Comparison of ENCODE assay signal across 9 mouse cellular contexts in the genomic region with DNA sequence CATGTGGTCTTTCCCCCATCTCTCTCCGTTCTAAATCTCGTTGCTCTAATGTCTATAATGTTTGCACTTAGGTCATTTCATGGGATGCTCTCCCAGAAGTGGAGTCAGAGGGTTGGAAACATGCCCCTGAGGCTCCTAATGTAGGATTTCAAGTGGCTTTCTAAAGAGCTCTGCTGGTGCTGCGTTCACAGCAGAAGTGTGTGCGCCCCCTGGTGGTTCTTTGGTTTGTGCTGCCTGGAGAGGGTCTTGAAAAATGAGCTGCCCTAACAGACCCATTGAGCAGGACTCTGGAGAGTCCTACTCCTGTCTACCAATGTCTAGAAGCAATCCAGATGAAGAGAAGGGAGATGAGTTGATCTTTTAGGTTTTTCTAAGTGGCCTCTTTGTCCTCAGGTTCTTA. TPM values are rescaled to one million over a fixed set of nuclear protein-coding genes. Genes with fewer than 3 reads are reported as not detected.
DNase-seq lines count a peak whose midpoint lies in the region; TF ChIP-seq lines count a peak whose summit lies in the region.
"Had no signal": no experiment of that assay in that cellular context is flagged by ENCODE, and none has a peak within 500 bp of the region (broad histone marks: within the 10 kb centered on the region; RNA-seq: fewer than 3 reads in every experiment).

No protein-coding gene starts in this region.

- no peaks in the 10 kb centered on the region for H3K79me3 ChIP-seq in C2C12 (ENCODE audit: low read depth)

- peaks cover 41% of the 10 kb centered on the region for H3K27me3 ChIP-seq in C2C12 (ENCODE audit: control insufficient read depth, insufficient read depth, insufficient read length)
- H3K27me3 ChIP-seq: hindbrain, embryonic 15.5 days had no signal

- H3K79me2 ChIP-seq in C2C12 (ENCODE audit: control insufficient read depth, insufficient read depth): no peaks in the 10 kb centered on the region

- H3ac ChIP-seq in C2C12 (ENCODE audit: control insufficient read depth, insufficient read length, low read depth): no peak overlapping the region

- peak; percentile 88 for DNase-seq in NIH3T3 (ENCODE audit: low read depth)
- DNase-seq in cerebellum, postnatal 25 days: peak; percentile 78 to 90
- DNase-seq in gastrocnemius, postnatal 14 days: peak; percentile 81
- peak; percentile 36 for DNase-seq in layer of hippocampus, adult 9-10 months (ENCODE audit: low spot score)
- DNase-seq in lung, postnatal 36 days: peak; percentile 86
- peak; percentile 40 for DNase-seq in right cerebral cortex, postnatal 25 days
- peak; percentile 55 for DNase-seq in yolk sac, embryonic 10.5 days (ENCODE audit: low spot score)

- intact Hi-C loops in gastrocnemius, postnatal 14 days (cut with DNase I; ENCODE audit: low total_unique reads): no loop called here

- H3K36me3 ChIP-seq in C2C12 (ENCODE audit: control insufficient read depth, insufficient read depth): no peaks in the 10 kb centered on the region
- H3K36me3 ChIP-seq: hindbrain, embryonic 15.5 days had no signal

- no peak overlapping the region for H3K4me3 ChIP-seq in C2C12 (ENCODE audit: insufficient read depth, poor library complexity, severe bottlenecking)
- H3K4me3 ChIP-seq: hindbrain, embryonic 15.5 days had no signal

- TF ChIP-seq CTCF in C2C12 (IDR thresholded peaks at IDR 0.05; ENCODE audit: control insufficient read depth, insufficient read depth, insufficient read length): peak; percentile 44

TF ChIP-seq in C2C12, 6 proteins besides CTCF, POLR2A, EP300 and RAD21:
- TF ChIP-seq MAX (IDR thresholded peaks at IDR 0.05): no peak
- TF ChIP-seq MYOD1 (IDR thresholded peaks at IDR 0.05; ENCODE audit: control insufficient read depth, insufficient read length, low read depth): no peak
- TF ChIP-seq CEBPB (IDR thresholded peaks at IDR 0.05; ENCODE audit: low read depth): no peak
- TF ChIP-seq FOSL1 (IDR thresholded peaks at IDR 0.05; ENCODE audit: insufficient read depth, low read length, poor library complexity, severe bottlenecking): no peak
- no peak for TF ChIP-seq MYOG (IDR thresholded peaks at IDR 0.05; ENCODE audit: control insufficient read depth, extremely low read depth, insufficient read length)

RNA-seq across cellular contexts. Expression of a gene that starts 41.8 kb away (rescaled TPM):
- polyA plus RNA-seq in C2C12 (2012; fragmentation: generic; extraction: Trizol): not detected
- total RNA-seq in gastrocnemius, postnatal 14 days (2021): not detected
- polyA plus RNA-seq: hindbrain, embryonic 15.5 days had no signal

RNA-seq across cellular contexts. Expression of a gene that starts 55.5 kb away (rescaled TPM):
- polyA plus RNA-seq in C2C12 (2012; fragmentation: generic; extraction: Trizol): not detected
- total RNA-seq in gastrocnemius, postnatal 14 days (2021): not detected
- polyA plus RNA-seq: hindbrain, embryonic 15.5 days had no signal

Comparison
In these comparisons a context has a peak if more than half of its experiments do, and no peak if none do; other contexts are left out.
1. DNase-seq: peak in every context shown above with its lines; median percentile 88 in NIH3T3; 86 in lung, postnatal 36 days; 84 in cerebellum, postnatal 25 days; 81 in gastrocnemius, postnatal 14 days; 55 in yolk sac, embryonic 10.5 days; 40 in right cerebral cortex, postnatal 25 days; 36 in layer of hippocampus, adult 9-10 months.